Mouse (Mus musculus): Measurements from ENCODE around the gene Rnf220. TPM values are rescaled to one million over a fixed set of nuclear protein-coding genes. Genes with fewer than 3 reads are reported as not detected.
"Not testable (repeated sequence)": the region's sequence is repeated elsewhere in the genome, so short reads cannot be mapped to it uniquely, and the experiment has no call there.

Gene Rnf220
- polyA plus RNA-seq, 1 experiment from 2014 or later: 116 TPM

DNA sequence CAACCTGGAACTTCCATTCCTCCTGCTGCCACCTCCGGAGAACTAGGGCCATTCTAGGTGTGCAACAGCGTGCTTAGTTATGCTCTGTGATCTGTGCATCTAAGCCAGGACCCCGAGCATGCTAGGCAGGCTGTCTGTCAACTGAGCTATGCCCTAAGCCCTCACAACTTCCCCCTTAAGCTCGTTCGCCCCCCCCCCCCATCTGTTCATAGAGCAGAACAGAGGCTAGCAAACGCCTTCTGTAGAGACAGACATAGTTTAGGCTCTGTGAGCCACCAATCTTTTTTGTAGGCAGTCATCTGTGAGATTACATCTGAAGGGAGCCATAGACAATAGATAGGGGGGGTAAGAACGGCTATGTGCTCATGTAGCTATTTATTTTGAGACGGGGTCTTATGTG, 233.9 kb downstream of the Rnf220 start:
- Histone ChIP-seq H3K4me3 (replicated peaks) (no peak overlapping the region), H3K27me3 (0 out of 2 replicates have a peak, but pooled peaks cover 2% of the 10 kb centered on the region), H3K27ac (no peak overlapping the region), H3K4me2 (no peak overlapping the region), H3K9ac (no peak overlapping the region), H3K4me1 (peaks cover 8% of the 10 kb centered on the region; the same call in 1 of the 2 replicates), H3K36me3 (replicated peaks) (no peaks in the 10 kb centered on the region), H3K9me3 (no peaks in the 10 kb centered on the region)
- no peak for ATAC-seq (ENCODE audit: low FRiP score)
- 64% methylated on average over 8 of the region's 8 CpGs for WGBS

DNA sequence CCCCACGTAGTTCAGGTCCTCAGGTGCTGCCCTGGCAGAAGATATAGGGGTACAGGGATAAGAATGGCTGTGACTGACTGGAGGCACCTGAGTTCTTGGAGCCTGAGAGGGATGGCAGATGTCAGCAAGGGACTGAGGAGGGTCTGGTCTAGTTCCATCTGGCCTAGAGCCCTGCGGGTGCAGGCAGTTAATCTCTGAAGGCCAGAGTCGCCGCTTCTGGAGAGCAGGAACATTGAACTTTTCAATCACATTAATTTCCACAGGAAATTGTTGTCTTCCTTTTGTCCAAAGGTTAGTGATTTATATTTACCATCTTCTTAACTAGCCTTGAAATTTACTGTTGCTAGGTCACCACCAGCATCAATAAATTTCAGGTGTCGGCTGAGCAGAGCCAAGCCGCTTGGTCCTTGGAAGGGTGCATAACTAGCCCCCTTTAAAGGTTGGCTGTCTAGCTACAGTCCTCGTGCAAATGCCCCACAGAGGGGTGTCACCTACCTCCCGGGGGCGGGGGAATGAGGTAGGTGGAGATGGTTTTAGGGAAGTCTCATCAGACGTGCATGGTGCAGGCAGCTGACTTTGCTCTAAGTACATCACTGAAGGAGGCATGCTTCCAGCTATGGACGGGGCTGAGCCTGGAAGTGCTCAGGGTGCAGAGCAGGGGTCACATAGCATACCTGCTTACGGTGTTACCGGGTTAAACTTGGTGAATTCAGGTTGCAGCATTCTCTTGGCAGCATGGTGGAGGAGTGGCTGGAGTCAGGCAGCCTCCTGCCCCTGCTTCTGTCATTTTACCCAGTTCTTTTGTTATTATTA, 234.5 kb downstream of the Rnf220 start:
- WGBS: 79% methylated on average over 13 of the region's 13 CpGs
- H3K4me1 ChIP-seq: peaks cover 8% of the 10 kb centered on the region; the same call in 1 of the 2 replicates
- H3K9ac ChIP-seq: no peak overlapping the region
- H3K4me2 ChIP-seq: no peak overlapping the region
- no peaks in the 10 kb centered on the region for H3K9me3 ChIP-seq
- H3K4me3 ChIP-seq (replicated peaks): no peak overlapping the region
- H3K27me3 ChIP-seq: no peaks in the 10 kb centered on the region
- H3K27ac ChIP-seq: no peak overlapping the region
- no peaks in the 10 kb centered on the region for H3K36me3 ChIP-seq (replicated peaks)
- no peak for ATAC-seq (ENCODE audit: low FRiP score)

DNA sequence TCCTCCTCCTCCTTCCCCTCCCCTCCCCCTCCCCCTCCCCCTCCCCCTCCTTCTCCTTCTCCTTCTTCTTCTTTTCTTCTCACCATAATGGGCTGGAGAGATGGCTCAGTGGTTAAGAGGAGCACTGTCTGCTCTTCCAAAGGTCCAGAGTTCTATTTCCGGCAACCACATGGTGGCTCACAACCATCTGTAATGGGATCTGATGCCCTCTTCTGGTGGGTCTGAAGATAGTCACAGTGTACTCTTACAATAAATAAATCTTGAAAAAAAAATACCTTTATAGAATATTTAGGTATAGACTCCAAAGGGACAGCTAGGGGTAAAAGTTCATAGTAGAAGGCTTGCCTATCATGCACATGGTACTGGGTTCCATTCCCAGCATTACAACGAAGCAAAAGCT, 235.6 kb downstream of the Rnf220 start:
- no peak overlapping the region for H3K27ac ChIP-seq
- H3K36me3 ChIP-seq (replicated peaks): no peaks in the 10 kb centered on the region
- H3K9me3 ChIP-seq: no peaks in the 10 kb centered on the region
- 86% methylated on average over 2 of the region's 2 CpGs for whole genome bisulfite sequencing
- H3K27me3 ChIP-seq: no peaks in the 10 kb centered on the region
- no peak for ATAC-seq (ENCODE audit: low FRiP score)
- H3K4me1 ChIP-seq: peaks cover 8% of the 10 kb centered on the region; the same call in 1 of the 2 replicates
- H3K9ac ChIP-seq: no peak overlapping the region
- no peak overlapping the region for H3K4me2 ChIP-seq
- H3K4me3 ChIP-seq (replicated peaks): no peak overlapping the region

DNA sequence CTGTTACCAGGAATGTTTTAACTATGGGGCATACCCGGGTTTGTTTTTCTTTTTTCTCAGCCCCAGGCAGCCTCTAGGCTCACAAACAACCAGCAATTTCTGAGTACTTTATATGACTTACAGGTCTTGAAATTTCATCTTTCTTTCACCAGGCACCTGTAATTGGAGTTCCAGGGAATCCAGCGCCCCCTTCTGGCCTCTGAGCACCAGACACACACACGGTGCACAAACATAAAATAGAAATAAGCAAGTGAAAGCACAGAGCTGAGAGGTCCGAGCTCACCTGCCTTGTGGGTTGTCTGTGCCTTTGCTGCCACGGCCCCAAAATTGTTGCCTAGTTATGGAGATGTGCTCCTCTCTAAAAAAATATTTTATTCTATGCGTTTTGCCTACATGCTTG, 236.9 kb downstream of the Rnf220 start:
- 77% methylated on average over 6 of the region's 6 CpGs for WGBS
- ATAC-seq (ENCODE audit: low FRiP score); H3K9ac ChIP-seq; H3K4me1 ChIP-seq; H3K36me3 ChIP-seq (replicated peaks); H3K9me3 ChIP-seq; H3K27ac ChIP-seq; H3K4me2 ChIP-seq; H3K27me3 ChIP-seq; H3K4me3 ChIP-seq (replicated peaks): not testable (repeated sequence)

DNA sequence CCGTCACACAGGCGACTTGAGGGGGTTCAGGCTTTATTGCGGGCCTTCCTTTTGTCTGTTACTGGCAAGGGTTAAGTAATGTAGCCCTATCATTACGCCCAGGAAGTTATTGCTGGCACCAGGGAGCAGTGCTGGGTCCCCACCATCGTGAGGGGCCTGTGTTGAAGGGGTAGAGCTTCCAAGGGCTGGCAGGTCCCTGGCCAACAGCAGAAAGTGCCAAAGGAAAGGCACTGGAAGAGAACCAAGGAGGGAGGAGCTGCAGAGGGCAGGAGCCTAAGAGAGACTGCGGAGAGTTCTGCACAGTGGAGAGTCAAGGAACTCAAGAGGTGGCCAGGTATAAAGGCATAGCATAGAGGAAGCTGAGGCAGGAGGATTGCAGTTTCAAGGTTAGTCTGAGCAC, 242.2 kb downstream of the Rnf220 start:
- Histone ChIP-seq H3K4me1 (peaks cover 29% of the 10 kb centered on the region), H3K4me3 (replicated peaks) (no peak overlapping the region), H3K36me3 (replicated peaks) (no peaks in the 10 kb centered on the region), H3K4me2 (no peak overlapping the region), H3K27me3 (0 out of 2 replicates have a peak, but pooled peaks cover 6% of the 10 kb centered on the region), H3K9me3 (no peaks in the 10 kb centered on the region), H3K27ac (no peak overlapping the region), H3K9ac (no peak overlapping the region)
- no peak for ATAC-seq (ENCODE audit: low FRiP score)
- WGBS: 53% methylated on average over 6 of the region's 6 CpGs

DNA sequence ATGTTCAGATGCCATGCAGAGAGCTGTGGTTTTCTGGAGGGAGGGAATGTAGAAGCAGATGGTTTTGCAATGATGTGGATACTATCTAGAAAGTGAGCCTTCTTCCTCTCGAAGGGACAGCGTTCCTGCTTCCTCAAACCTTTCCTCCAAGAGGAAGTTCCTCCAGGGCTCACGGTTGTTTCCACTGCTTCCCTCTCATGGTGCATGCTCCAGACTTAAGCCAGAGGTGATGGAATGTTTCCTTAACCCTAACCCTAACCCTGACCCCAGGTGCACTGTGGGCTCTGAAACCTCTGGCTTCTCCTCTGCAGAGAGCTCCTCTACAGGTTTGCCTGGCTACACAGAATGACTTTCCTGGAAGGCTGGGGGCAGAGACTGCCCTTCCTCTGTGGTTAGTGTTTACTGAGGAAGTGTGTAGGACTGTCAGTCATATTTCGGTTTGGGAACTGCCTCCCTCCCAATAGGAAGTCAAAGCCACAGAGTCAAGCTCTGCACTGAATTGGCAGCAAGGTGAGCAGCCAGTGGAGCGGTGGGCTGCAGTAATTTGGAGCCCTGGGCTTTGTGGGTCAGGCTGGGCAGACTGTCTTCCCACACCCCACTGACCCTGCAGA, 242.7 kb downstream of the Rnf220 start:
- Histone ChIP-seq H3K4me3 (replicated peaks) (no peak overlapping the region), H3K4me2 (no peak overlapping the region), H3K4me1 (peaks cover 29% of the 10 kb centered on the region), H3K27me3 (0 out of 2 replicates have a peak, but pooled peaks cover 6% of the 10 kb centered on the region), H3K9me3 (no peaks in the 10 kb centered on the region), H3K36me3 (replicated peaks) (no peaks in the 10 kb centered on the region), H3K9ac (no peak overlapping the region), H3K27ac (no peak overlapping the region)
- WGBS: 67% methylated on average over 5 of the region's 5 CpGs
- ATAC-seq (ENCODE audit: low FRiP score): no peak

DNA sequence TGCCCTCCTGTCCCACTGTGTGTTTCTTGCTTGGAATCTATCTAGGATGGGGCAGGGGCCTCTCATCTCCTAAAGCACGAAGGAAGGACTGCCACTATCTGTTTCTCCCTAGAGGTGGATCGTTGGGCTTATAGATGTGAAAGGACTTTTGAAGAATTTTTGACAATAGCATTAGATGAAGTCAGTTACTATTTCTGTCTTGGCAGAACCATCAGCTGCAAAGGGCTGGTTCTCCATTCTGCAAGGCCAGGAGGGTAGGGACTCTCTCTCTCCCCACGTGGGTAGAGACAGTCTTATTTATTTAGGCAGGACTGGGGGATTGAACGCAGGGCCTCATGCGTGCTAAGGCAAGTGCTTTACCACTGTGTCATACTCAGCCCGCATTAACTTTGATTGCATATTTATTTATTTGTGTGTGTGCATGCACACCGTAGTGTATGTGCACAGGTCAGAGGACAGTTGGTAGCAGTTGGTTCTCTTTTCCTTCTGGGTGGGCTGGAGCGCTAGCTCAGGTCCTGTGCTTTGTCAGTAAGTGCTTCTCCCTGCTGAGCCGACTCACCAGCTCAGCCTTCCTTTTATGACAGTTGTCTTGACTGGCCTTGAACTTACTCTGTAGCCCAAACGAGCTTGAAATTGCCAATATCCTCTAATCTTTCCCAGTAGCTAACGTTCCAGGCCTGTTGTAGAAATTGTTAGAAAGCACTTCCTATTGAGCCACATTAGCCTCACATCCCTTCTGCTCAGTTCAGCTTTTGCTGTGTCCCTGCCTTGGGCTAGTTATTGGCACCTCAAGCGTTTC, 243.4 kb downstream of the Rnf220 start:
- ATAC-seq (ENCODE audit: low FRiP score): no peak

DNA sequence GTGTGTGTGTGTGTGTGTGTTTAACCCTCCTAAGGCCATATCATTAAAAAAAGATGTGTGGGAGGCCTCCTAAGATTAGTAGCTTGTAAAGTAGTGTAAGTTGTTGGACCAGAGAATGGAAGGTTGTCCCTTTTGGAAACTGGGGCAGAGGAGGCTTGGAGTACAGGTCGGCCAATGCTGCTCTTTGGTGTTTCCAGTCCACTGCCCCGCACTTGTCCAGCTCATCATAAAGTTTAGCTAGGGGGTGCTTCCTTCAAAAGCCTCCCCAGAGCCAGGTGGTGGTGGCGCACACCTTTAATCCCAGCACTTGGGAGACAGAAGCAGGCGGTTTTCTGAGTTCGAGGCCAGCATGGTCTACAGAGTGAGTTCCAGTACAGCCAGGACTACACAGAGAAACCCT, 244.1 kb downstream of the Rnf220 start:
- H3K4me3 ChIP-seq (replicated peaks): peak overlapping the region; percentile 68
- peak overlapping the region; percentile 78; the same call in 1 of the 2 replicates for H3K27ac ChIP-seq

More for the DNA sequence above, 243.4 kb downstream of the Rnf220 start:
- H3K9me3 ChIP-seq: no peaks in the 10 kb centered on the region
- H3K4me2 ChIP-seq: no peak overlapping the region
- no peak overlapping the region for H3K9ac ChIP-seq
- H3K27ac ChIP-seq: no peak overlapping the region
- 0 out of 2 replicates have a peak, but pooled peaks cover 6% of the 10 kb centered on the region for H3K27me3 ChIP-seq
- peaks cover 29% of the 10 kb centered on the region for H3K4me1 ChIP-seq
- H3K36me3 ChIP-seq (replicated peaks): no peaks in the 10 kb centered on the region
- no peak overlapping the region for H3K4me3 ChIP-seq (replicated peaks)
- WGBS: 66% methylated on average over 12 of the region's 12 CpGs

DNA sequence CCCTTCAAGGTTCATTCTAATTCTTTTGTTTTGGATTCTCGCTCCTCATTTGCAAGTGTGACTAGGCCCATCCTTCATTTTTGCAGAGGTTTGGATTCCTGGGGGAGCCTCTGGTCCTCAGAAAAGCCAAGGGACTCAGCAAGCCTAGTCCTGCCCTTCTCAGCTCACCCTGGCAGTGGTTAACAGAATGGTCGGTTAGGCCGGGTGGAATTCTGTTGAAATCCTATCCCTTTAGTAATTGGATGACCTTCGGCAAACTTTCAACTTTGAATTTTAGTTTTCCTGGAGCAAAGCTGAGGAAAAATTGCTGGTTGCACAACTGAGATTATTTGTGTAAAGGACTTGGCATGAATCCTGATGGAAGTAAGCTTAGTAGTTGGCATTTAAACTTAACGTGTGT, 244.5 kb downstream of the Rnf220 start:
- WGBS: 24% methylated on average over 5 of the region's 5 CpGs
- Histone ChIP-seq H3K9ac (peak overlapping the region; percentile 56), H3K4me3 (replicated peaks) (peak overlapping the region; percentile 68), H3K4me1 (peaks cover 29% of the 10 kb centered on the region), H3K27ac (peak overlapping the region; percentile 78), H3K9me3 (no peaks in the 10 kb centered on the region), H3K27me3 (0 out of 2 replicates have a peak, but pooled peaks cover 6% of the 10 kb centered on the region), H3K4me2 (peak overlapping the region; percentile 61), H3K36me3 (replicated peaks) (no peaks in the 10 kb centered on the region)
- ATAC-seq (ENCODE audit: low FRiP score): no peak; the same call in 1 of the 2 replicates

More for the DNA sequence above, 244.1 kb downstream of the Rnf220 start:
- Histone ChIP-seq H3K4me2 (peak overlapping the region; percentile 61), H3K27me3 (0 out of 2 replicates have a peak, but pooled peaks cover 6% of the 10 kb centered on the region), H3K36me3 (replicated peaks) (no peaks in the 10 kb centered on the region), H3K9ac (0 out of 2 replicates have a peak overlapping the region, but pooled peaks have one; percentile 56), H3K4me1 (peaks cover 29% of the 10 kb centered on the region), H3K9me3 (no peaks in the 10 kb centered on the region)
- WGBS: 87% methylated on average over 5 of the region's 5 CpGs
- ATAC-seq (ENCODE audit: low FRiP score): no peak

DNA sequence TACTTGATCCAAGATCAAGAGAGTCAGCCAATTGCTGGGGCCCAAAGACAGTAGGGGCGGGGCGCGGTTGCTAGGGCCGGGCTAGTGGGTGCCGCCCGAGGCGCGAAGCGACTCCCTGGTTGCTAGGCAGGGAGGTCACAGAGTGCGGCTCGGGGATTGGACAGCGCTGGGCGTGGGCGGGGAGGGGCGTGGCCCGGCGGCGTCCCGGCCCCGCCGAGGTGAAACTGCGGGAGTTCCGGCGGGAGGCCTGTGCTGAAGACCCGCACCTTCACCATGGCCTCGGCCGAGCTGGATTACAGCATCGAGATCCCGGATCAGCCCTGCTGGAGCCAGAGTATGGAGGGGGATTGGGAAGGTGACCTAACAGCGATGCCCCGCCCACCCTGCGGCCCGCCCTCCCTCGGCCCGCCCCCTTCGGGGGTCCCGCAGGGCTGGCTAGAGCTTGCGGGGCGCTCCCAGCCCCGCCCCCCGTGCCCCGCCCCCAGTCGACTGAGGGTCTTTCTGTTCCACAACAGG, 245.0 kb downstream of the Rnf220 start, which contains the start of the genes Tmem53 and Armh1:
Gene Tmem53, plus strand, starts transcription at position 151 of the 516 bp plus-strand sequence.
Gene Armh1, minus strand, starts transcription at position 325 of the 516 bp plus-strand sequence.
- WGBS: under 1% methylated on average over 39 of the region's 43 CpGs
- Histone ChIP-seq H3K27ac (peak within 1 kb of the TSS; percentile 78), H3K9ac (peak within 1 kb of the TSS; percentile 56), H3K4me1 (peaks cover 29% of the 10 kb centered on the region), H3K4me3 (replicated peaks) (peak within 1 kb of the TSS; percentile 68), H3K36me3 (replicated peaks) (no peaks in the 10 kb centered on the region), H3K9me3 (no peaks in the 10 kb centered on the region), H3K27me3 (0 out of 2 replicates have a peak, but pooled peaks cover 6% of the 10 kb centered on the region), H3K4me2 (peak within 1 kb of the TSS; percentile 61)
- ATAC-seq (ENCODE audit: low FRiP score): peak; percentile 98

DNA sequence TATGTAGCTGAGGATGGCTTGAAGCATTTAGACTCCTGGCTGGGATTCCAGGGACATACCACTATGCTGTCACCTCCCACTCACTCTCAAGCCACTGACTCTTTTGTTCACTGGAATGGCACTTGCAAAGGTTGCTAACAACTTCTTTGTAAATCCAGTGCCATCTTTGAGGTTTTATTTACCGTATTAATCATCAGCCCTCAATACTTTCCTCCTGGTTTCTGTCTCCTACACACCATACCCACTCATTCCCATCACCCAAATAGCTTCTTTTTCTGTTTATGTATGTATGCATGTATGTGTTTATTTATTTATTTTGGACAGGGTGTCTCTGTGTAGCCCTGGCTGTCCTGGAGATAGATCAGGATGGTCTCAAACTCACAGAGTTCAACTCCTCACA, 245.9 kb downstream of the Rnf220 start:
- Histone ChIP-seq H3K27me3 (0 out of 2 replicates have a peak, but pooled peaks cover 6% of the 10 kb centered on the region), H3K36me3 (replicated peaks) (no peaks in the 10 kb centered on the region), H3K4me2 (peak overlapping the region; percentile 61), H3K27ac (no peak overlapping the region), H3K4me1 (peaks cover 29% of the 10 kb centered on the region), H3K9me3 (no peaks in the 10 kb centered on the region), H3K9ac (no peak overlapping the region), H3K4me3 (replicated peaks) (no peak overlapping the region)
- 67% methylated on average over 1 of the region's 1 CpGs for WGBS
- no peak for ATAC-seq (ENCODE audit: low FRiP score)

Data from forebrain, embryonic 12.5 days (tissue).